ENCODE assay signal across 10 mouse cellular contexts in genomic region chr5:16894161-16894560, GRCm38 (mm10).
DNase-seq lines count a peak whose midpoint lies in the region.
"Had no signal": no experiment of that assay in that cellular context is flagged by ENCODE, and none has a peak within 500 bp of the region (broad histone marks: within the 10 kb centered on the region; RNA-seq: fewer than 3 reads in every experiment).

No protein-coding gene starts in this region.

- DNase-seq in embryo, embryonic 10 days (ENCODE audit: low spot score) = peak; percentile 8
- DNase-seq in embryo, embryonic 9.5 days (ENCODE audit: extremely low spot score) = no peak
- DNase-seq in kidney, postnatal 4 days = peak; percentile 3 to 10
- no peak for DNase-seq in kidney, adult 8-10 months
- peak; percentile 12 to 13 for DNase-seq in right cerebral cortex, adult 2 months (ENCODE audit: low spot score in 2 of 2)
- DNase-seq in right cerebral cortex, postnatal 14 days = no peak
- no peak for DNase-seq in thymus, adult 18-20 months
- DNase-seq in adrenal gland, postnatal 25 days = no peak
- DNase-seq: gastrocnemius, postnatal 14 days; kidney, adult 11 months had no signal

Comparison
In these comparisons a context has a peak if more than half of its experiments do, and no peak if none do; other contexts are left out.
1. DNase-seq: peak in embryo, embryonic 10 days (single experiment), kidney, postnatal 4 days (2 of 2) and right cerebral cortex, adult 2 months (2 of 2); none in embryo, embryonic 9.5 days (single experiment), kidney, adult 8-10 months (0 of 2), right cerebral cortex, postnatal 14 days (single experiment), thymus, adult 18-20 months (0 of 2) and adrenal gland, postnatal 25 days (single experiment).